Mouse (Mus musculus) embryonic facial prominence, embryonic 14.5 days (tissue): ENCODE results near the gene Uggt1. TPM values are rescaled to one million over a fixed set of nuclear protein-coding genes. Genes with fewer than 3 reads are reported as not detected.

Experiments
- ATAC-seq: fragments of 200-750 bp; cut with Nextera tagmentation; 2 replicates; pipeline ENCODE4 v1.8.0; 2017; ENCODE audit warnings: low read depth, moderate number of reproducible peaks, moderate TSS enrichment
- DNase-seq: peaks from one replicate; pipeline ENCODE4 v3.0.0-alpha.2; 2015; ENCODE audit warnings: low spot score
- H3K27ac ChIP-seq: fragments of 300-500 bp; sonication (generic); replicated peaks from 2 replicates; pipeline ENCODE4 v1.5.1; 2014; ENCODE audit warnings: low read depth, mild to moderate bottlenecking, low read length, moderate library complexity
- H3K27me3 ChIP-seq: fragments of 300-500 bp; sonication (generic); replicated peaks from 2 replicates; pipeline ENCODE4 v1.6.1; 2014; ENCODE audit warnings: low read length; ENCODE audit not compliant: control insufficient read depth, insufficient read depth
- H3K36me3 ChIP-seq: fragments of 300-500 bp; sonication (generic); 2 replicates; pipeline ENCODE4 v1.6.1; 2014; ENCODE audit warnings: low read length, mixed read lengths; ENCODE audit not compliant: control insufficient read depth, insufficient read depth
- H3K4me1 ChIP-seq: fragments of 300-500 bp; sonication (generic); 2 replicates; pipeline ENCODE4 v1.6.1; 2014; ENCODE audit warnings: antibody characterized with exemption, low read length; ENCODE audit not compliant: control insufficient read depth, insufficient read depth
- H3K4me2 ChIP-seq: fragments of 300-500 bp; sonication (generic); 2 replicates; pipeline ENCODE4 v1.6.1; 2014; ENCODE audit warnings: low read depth, mild to moderate bottlenecking, low read length, moderate library complexity, mixed read lengths
- H3K4me3 ChIP-seq: fragments of 300-500 bp; sonication (generic); 2 replicates; pipeline ENCODE4 v1.5.1; 2014; ENCODE audit warnings: low read depth, mild to moderate bottlenecking, low read length
- H3K9ac ChIP-seq: fragments of 300-500 bp; sonication (generic); 2 replicates; pipeline ENCODE4 v1.6.1; 2014; ENCODE audit warnings: low read depth, mild to moderate bottlenecking, low read length, moderate library complexity, mixed read lengths
- H3K9me3 ChIP-seq: fragments of 300-500 bp; sonication (generic); 2 replicates; pipeline ENCODE4 v1.6.1; 2016; ENCODE audit warnings: low read length; ENCODE audit not compliant: control insufficient read depth
- WGBS: fragments of 180-500 bp; shearing (Covaris S2); extraction: QIAGEN DNeasy Blood & Tissue Kit; methylation state at CpG from one replicate; pipeline ENCODE4 v1.1.7; 2014; 5-methylcytosine and 5-hydroxymethylcytosine counted together
- polyA plus RNA-seq: library from polyadenylated mRNA; unstranded; fragments of >200 nt; fragmentation: Nextera tagmentation; extraction: Ambion mirVana; gene quantifications from 2 replicates; pipeline ENCODE4 v1.2.1, GENCODE M21; 2014

Uggt1 gene
- polyA plus RNA-seq, 1 experiment from 2014 or later = 71.2 TPM

DNA sequence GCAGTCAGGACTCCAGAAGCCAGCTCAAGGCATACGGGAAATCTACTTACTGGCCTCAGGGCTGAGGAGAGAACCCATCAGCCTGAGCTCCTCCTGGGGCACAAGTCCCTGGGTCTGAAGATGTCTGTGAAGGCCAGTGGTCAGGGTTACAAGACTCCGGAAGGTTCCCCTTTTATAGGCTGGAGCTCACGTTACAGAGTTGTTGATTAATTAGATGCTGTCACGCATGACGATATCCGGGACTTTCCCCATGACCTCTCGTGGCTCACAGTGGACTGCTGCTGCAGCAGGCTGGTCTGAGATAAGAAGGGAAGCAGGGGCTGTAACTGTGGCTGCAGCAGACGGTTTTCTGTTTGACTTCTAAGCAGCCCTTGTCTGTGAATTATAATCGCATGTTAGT lies 28.8 kb upstream of the Uggt1 start:
- Histone ChIP-seq H3K9ac (no peak overlapping the region), H3K4me2 (no peak overlapping the region), H3K27ac (no peak overlapping the region), H3K4me3 (no peak overlapping the region), H3K4me1 (no peaks in the 10 kb centered on the region), H3K9me3 (no peaks in the 10 kb centered on the region), H3K36me3 (no peaks in the 10 kb centered on the region), H3K27me3 (peaks cover 5% of the 10 kb centered on the region; the same call in 1 of the 2 replicates)
- ATAC-seq (no peak), DNase-seq (no peak)
- WGBS = 20% methylated on average over 9 of the region's 9 CpGs

DNA sequence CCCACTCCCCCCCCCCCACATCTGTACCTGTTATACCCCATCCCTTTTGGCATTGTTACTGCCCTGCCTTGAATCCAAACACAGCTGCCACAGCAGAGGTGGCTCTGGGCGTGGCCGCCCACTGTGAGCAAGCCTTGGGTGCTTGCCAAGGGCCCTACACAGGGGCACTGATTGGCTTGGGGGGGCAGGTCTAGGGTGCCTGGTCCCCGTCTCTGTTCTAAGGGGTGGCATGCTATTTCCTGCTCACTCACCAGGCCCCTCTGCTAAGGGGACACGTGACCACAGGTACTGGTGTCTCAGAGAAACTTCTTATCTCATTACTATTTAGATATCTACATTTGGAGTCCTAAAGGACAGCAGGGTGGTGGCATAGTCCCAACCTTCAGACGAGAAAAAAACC lies 28.0 kb upstream of the Uggt1 start:
- H3K27me3 ChIP-seq = peaks cover 5% of the 10 kb centered on the region; the same call in 1 of the 2 replicates
- no peak for DNase-seq
- no peaks in the 10 kb centered on the region for H3K4me1 ChIP-seq
- H3K4me3 ChIP-seq = no peak overlapping the region
- no peak overlapping the region for H3K27ac ChIP-seq
- WGBS = 72% methylated on average over 5 of the region's 5 CpGs
- H3K4me2 ChIP-seq = no peak overlapping the region
- H3K9me3 ChIP-seq = no peaks in the 10 kb centered on the region
- ATAC-seq = 0 out of 2 replicates have a peak, but pooled peaks have one; percentile 5
- no peaks in the 10 kb centered on the region for H3K36me3 ChIP-seq
- no peak overlapping the region for H3K9ac ChIP-seq

DNA sequence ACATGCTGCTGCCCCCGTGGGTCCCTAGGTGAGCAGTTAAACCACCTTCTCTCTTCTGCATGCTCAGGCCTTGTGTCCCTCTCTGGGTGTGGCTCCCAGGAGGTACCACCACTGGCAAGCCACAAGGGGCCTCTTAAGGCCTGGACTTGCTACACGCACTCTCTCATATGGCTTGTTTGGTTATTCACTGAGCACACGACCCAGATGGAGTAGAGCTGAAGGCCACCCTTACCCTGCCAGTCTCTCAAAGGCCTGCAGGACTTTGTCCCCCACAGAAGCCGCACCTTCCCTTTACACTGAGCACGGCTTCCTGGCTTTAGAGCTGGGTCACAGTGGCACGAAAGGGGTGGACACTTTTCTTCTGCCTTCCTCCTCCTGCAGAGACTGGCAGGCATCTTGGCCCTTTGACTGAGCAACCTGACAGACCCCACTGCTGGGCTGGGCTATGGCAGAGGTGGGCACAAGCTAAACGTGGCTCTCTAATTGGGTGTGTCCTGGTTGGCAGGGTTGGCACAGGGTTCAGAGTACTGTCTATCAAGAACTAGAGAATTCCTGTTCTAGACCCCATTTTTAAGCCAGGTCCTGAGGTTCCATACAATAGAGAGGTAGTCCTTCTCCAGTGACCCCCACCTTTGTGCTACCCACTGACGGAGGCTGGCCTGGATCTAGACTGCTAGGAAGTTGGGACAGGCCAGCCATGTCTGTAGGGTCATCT lies 27.2 kb upstream of the Uggt1 start:
- 69% methylated on average over 8 of the region's 8 CpGs for WGBS
- Histone ChIP-seq H3K9ac (no peak overlapping the region), H3K27me3 (peaks cover 5% of the 10 kb centered on the region; the same call in 1 of the 2 replicates), H3K36me3 (no peaks in the 10 kb centered on the region), H3K4me2 (no peak overlapping the region), H3K4me1 (no peaks in the 10 kb centered on the region), H3K9me3 (no peaks in the 10 kb centered on the region), H3K4me3 (no peak overlapping the region), H3K27ac (no peak overlapping the region)
- DNase-seq (no peak), ATAC-seq (no peak)

DNA sequence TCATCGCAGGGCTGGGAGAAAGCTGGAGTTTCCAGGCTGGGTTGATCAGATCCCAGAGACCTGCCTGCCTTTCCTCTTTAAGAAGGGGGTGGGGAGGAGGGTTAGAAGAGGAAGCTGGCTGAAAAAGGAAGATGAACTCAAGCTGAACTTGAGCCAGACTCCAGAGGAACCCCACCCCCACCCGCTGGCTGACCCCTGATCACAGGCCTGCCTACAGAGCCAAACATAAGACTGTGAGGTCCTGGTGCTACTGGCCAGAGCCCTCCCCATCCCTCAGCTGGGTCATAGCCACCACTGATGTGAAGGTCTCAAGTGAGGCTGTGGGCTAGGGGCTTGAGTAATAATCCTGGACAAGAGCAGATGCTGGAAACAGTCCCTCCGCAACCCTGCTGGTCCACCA lies 26.1 kb upstream of the Uggt1 start:
- Histone ChIP-seq H3K4me3 (no peak overlapping the region), H3K4me2 (no peak overlapping the region), H3K36me3 (no peaks in the 10 kb centered on the region), H3K9ac (no peak overlapping the region), H3K27ac (no peak overlapping the region), H3K27me3 (peaks cover 5% of the 10 kb centered on the region; the same call in 1 of the 2 replicates), H3K9me3 (no peaks in the 10 kb centered on the region), H3K4me1 (no peaks in the 10 kb centered on the region)
- peak; percentile 42 for DNase-seq
- 50% methylated on average over 3 of the region's 3 CpGs for WGBS
- ATAC-seq = no peak

DNA sequence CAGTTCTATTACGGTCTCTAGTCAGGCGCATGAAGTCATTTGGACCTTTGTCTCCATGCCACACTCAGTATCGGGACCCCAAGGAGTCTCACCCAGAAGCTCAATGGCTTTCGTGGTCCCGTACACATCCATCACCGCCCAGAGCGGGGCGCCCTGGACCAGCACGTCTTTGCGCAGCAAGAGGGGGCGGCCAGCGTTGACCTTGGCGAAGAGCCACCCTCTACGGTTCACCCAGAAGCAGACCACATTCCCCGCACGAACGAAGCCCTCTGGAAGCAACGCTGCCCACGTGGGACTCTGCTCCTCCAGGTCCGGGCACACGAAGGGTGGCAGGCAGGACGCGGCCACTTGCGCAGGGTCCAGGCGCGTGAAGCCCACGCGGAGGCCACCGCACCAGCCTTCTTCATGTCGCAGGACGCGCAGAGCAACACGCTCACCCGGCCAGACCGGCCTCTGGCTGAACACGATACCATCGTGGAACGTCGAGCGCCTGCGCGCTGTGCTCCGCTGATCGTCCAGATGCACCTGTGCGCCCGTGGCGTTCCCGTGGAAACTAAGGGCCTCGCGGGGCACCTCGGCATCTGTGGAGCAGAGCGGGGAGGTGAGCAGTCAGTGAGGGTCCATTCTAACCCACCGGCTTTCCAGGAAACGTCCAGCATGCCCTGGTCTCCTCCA lies 24.7 kb upstream of the Uggt1 start:
- Histone ChIP-seq H3K4me3 (peak overlapping the region; percentile 17), H3K36me3 (no peaks in the 10 kb centered on the region), H3K4me1 (no peaks in the 10 kb centered on the region), H3K27ac (no peak overlapping the region), H3K9me3 (no peaks in the 10 kb centered on the region), H3K9ac (no peak overlapping the region), H3K27me3 (peaks cover 5% of the 10 kb centered on the region; the same call in 1 of the 2 replicates), H3K4me2 (peak overlapping the region; percentile 42)
- no peak for ATAC-seq
- DNase-seq = no peak
- 41% methylated on average over 40 of the region's 54 CpGs for WGBS

DNA sequence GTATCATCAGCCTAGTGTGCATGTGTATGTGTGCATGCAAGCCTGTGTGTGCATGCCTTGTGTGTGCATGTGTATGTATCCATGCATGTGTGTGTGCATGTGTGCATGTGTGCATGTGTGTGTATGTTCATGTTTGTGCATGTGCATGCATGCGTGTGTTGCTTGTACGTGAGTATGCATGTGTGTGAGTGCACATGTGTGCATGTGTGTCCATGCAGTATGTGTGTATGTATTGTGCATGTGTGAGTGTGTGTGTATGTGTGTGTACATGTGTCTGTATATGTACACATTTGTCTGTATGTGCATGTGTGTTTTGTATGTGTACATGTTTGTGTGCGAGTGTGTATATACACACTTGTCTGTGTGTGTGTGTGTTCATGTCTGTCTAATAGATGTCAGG lies 23.1 kb upstream of the Uggt1 start:
- Histone ChIP-seq H3K27me3 (peaks cover 5% of the 10 kb centered on the region; the same call in 1 of the 2 replicates), H3K9ac (no peak overlapping the region), H3K4me2 (no peak overlapping the region), H3K4me3 (no peak overlapping the region), H3K9me3 (no peaks in the 10 kb centered on the region), H3K36me3 (no peaks in the 10 kb centered on the region), H3K27ac (no peak overlapping the region), H3K4me1 (no peaks in the 10 kb centered on the region)
- ATAC-seq (no peak), DNase-seq (no peak)
- 97% methylated on average over 3 of the region's 3 CpGs for WGBS

DNA sequence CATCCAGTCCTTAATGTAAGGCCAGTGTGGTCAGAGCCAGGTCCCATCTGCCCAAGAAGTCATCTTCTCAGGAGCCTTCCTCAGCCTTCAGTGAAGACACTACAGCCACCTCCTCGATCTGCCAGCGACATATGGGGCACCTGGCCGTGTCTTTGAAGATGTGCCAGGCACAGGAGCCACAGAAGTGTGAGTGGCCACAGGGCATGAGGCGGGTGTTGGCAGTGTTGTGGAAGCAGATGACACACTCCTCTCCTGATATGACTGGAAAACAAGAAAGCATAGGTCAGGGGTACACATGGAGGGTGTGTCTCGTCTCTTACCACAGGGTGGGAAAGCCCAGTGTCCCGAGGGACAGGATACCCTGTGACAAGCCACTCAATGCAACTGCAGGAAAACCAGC lies 21.8 kb upstream of the Uggt1 start:
- Histone ChIP-seq H3K4me2 (no peak overlapping the region), H3K27ac (no peak overlapping the region), H3K4me3 (no peak overlapping the region), H3K9ac (no peak overlapping the region), H3K9me3 (no peaks in the 10 kb centered on the region), H3K27me3 (peaks cover 5% of the 10 kb centered on the region; the same call in 1 of the 2 replicates), H3K4me1 (no peaks in the 10 kb centered on the region), H3K36me3 (no peaks in the 10 kb centered on the region)
- DNase-seq (no peak), ATAC-seq (no peak)
- 87% methylated on average over 6 of the region's 6 CpGs for WGBS

DNA sequence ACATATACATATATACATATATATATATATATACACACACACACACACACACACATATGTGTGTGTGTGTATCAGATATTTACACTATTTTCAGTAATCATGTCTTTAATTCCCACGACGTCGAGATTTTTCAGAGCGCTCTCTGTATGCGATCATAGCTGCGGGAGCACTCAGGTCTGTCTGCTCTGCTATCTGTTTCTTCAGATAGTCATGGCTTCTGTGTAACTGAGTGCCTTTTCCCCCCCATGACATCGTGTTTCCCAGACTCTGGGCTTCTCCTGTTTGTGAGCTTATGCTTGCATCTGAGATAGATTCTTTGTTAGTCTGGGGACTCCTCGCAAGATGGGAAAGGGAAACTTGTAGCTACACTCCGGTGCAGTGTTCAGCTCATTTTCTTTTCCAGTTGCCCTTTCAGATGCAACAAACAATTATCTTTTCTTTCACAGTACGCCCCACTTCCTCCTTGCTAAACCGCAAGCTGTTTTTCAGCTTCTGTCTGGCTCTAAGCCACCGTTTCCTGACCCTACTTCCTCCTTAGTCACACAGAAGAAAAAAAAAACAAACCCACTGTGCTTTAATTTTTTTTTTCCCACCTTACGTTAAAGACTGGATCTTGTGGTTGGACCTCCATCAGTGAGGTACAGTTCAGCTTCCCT lies 19.4 kb upstream of the Uggt1 start:
- ATAC-seq (no peak), DNase-seq (peak; percentile 79)
- no peak overlapping the region for H3K9ac ChIP-seq
- 50% methylated on average over 13 of the region's 13 CpGs for WGBS
- H3K4me3 ChIP-seq = no peak overlapping the region
- H3K9me3 ChIP-seq = no peaks in the 10 kb centered on the region
- H3K4me1 ChIP-seq = no peaks in the 10 kb centered on the region
- no peak overlapping the region for H3K27ac ChIP-seq
- H3K36me3 ChIP-seq = no peaks in the 10 kb centered on the region
- H3K4me2 ChIP-seq = no peak overlapping the region
- no peaks in the 10 kb centered on the region for H3K27me3 ChIP-seq
